Mouse (Mus musculus) hindbrain, embryonic 10.5 days (tissue): ENCODE results near the gene Tmem138. TPM values are rescaled to one million over a fixed set of nuclear protein-coding genes. Genes with fewer than 3 reads are reported as not detected.

Experiments used
- DNase-seq: peaks from one replicate; pipeline ENCODE4 v3.0.0-alpha.2; 2017; ENCODE audit warnings: low spot score
- H3K27ac ChIP-seq: fragments of 300-500 bp; sonication (generic); 2 replicates; pipeline ENCODE4 v1.5.1; 2016; ENCODE audit warnings: mild to moderate bottlenecking, moderate library complexity
- H3K27me3 ChIP-seq: fragments of 300-500 bp; sonication (generic); 2 replicates; pipeline ENCODE4 v1.6.1; 2016; ENCODE audit warnings: mild to moderate bottlenecking; ENCODE audit not compliant: poor library complexity, insufficient read depth, severe bottlenecking
- H3K36me3 ChIP-seq: fragments of 300-500 bp; sonication (generic); 2 replicates; pipeline ENCODE4 v1.6.1; 2016; ENCODE audit warnings: mild to moderate bottlenecking, moderate library complexity
- H3K4me1 ChIP-seq: fragments of 300-500 bp; sonication (generic); replicated peaks from 2 replicates; pipeline ENCODE4 v1.6.1; 2016; ENCODE audit warnings: mild to moderate bottlenecking
- H3K4me3 ChIP-seq: fragments of 300-500 bp; sonication (generic); 2 replicates; pipeline ENCODE4 v1.5.1; 2016; ENCODE audit warnings: mild to moderate bottlenecking, moderate library complexity
- H3K9me3 ChIP-seq: fragments of 300-500 bp; sonication (generic); 2 replicates; pipeline ENCODE4 v1.6.1; 2016; ENCODE audit warnings: mild to moderate bottlenecking, moderate library complexity
- WGBS: fragments of 180-500 bp; shearing (Covaris S2); methylation state at CpG from one replicate; pipeline ENCODE4 v1.1.7; 2016; 5-methylcytosine and 5-hydroxymethylcytosine counted together
- polyA plus RNA-seq: library from polyadenylated mRNA; unstranded; fragments of >200 nt; fragmentation: Nextera tagmentation; extraction: Ambion mirVana; gene quantifications from 2 replicates; pipeline ENCODE4 v1.2.1, GENCODE M21; 2016

The Tmem138 gene
- polyA plus RNA-seq, 1 experiment from 2014 or later, result 66.3 TPM

GRCm38 (mm10) chr19:10590301-10590700, 13.1 kb upstream of the Tmem138 start:
- DNase-seq, result no peak
- peaks cover 43% of the 10 kb centered on the region for H3K36me3 ChIP-seq
- no peak overlapping the region for H3K4me3 ChIP-seq
- no peaks in the 10 kb centered on the region for H3K9me3 ChIP-seq
- WGBS, result 79% methylated on average over 3 of the region's 3 CpGs
- H3K4me1 ChIP-seq, result peaks cover 10% of the 10 kb centered on the region
- H3K27me3 ChIP-seq, result no peaks in the 10 kb centered on the region
- H3K27ac ChIP-seq, result no peak overlapping the region

DNA sequence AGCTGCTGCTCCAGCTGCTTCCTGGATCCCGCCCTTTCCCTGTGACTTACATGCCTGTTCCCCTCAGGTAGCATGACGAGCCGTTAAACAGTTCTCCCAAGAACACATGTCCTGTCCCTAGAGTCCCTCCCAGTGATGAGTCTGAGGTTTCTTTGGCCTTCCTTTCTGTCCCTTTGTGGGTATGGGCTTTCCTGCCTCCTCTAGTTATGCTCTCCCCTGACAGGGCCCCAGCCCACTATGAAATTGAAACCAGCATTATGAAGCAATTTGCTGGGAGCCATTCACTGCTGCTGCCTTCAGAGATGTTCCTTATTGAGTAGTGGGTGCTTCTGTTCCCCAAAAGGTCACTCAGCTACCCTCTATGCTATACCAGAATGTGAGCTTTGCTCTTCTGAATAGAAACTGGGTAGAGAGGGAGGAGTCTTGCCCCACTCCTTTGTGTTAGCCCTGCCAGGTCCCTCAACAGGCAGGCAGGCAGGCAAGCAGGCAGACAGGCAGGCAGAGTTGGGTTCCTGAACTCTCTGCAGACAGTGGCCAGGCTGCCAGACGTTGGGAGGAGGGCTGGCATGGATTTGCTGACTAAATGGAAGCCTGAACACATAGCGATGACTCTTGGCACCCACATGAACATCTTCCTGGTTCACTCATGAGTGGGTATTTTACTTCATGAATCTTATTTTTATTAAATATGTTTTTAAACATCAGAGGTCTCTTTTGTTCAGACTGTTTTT, 12.1 kb upstream of the Tmem138 start:
- WGBS, result 60% methylated on average over 5 of the region's 5 CpGs
- no peaks in the 10 kb centered on the region for H3K27me3 ChIP-seq
- peaks cover 38% of the 10 kb centered on the region for H3K36me3 ChIP-seq
- H3K9me3 ChIP-seq, result no peaks in the 10 kb centered on the region
- no peak overlapping the region for H3K4me3 ChIP-seq
- DNase-seq, result no peak
- peaks cover 10% of the 10 kb centered on the region for H3K4me1 ChIP-seq
- peak overlapping the region; percentile 67; the same call in 1 of the 2 replicates for H3K27ac ChIP-seq

DNA sequence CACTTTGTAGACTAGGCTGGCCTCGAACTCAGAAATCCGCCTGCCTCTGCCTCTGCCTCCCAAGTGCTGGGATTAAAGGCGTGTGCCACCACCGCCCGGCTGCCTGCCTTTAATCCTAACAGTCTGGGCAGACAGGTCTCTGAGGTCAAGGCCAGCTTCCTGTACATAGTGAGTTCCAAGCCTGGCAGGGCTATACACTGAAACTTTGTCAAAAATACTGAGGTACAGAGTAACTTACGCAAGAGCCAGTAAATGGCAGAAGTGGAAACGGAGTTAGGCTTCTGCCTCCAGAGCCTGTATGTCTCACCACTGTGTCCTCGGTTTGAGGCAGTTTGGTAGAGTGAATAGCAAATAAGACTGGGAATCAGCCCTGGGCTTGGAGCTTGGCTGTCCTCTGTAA, 10.1 kb upstream of the Tmem138 start:
- WGBS, result 89% methylated on average over 8 of the region's 8 CpGs
- H3K9me3 ChIP-seq, result no peaks in the 10 kb centered on the region
- H3K36me3 ChIP-seq, result peaks cover 19% of the 10 kb centered on the region
- H3K27ac ChIP-seq, result no peak overlapping the region
- H3K27me3 ChIP-seq, result no peaks in the 10 kb centered on the region
- H3K4me1 ChIP-seq, result peaks cover 10% of the 10 kb centered on the region
- H3K4me3 ChIP-seq, result no peak overlapping the region
- DNase-seq, result no peak

DNA sequence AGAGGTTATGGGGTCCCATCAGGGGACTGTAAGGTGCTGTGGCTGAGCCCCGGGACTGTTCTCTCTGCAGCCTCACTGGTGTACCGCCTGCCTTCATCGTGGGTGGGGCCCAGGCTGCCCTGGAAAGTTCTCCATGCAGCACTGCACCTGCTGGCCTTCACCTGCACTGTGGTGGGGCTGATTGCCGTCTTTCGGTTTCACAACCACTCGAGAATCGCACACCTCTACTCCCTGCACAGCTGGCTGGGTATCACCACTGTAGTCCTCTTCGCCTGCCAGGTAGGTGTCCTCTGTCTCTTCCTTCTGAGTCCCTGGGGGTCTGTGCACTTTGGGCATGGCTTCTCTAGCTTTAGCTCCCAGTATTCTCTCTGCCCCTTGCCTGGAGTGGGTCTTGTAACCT, 8.0 kb upstream of the Tmem138 start:
- H3K4me1 ChIP-seq, result peaks cover 10% of the 10 kb centered on the region
- H3K4me3 ChIP-seq, result no peak overlapping the region
- 87% methylated on average over 8 of the region's 8 CpGs for WGBS
- H3K27me3 ChIP-seq, result no peaks in the 10 kb centered on the region
- H3K36me3 ChIP-seq, result peaks cover 14% of the 10 kb centered on the region
- H3K27ac ChIP-seq, result no peak overlapping the region
- no peak for DNase-seq
- H3K9me3 ChIP-seq, result no peaks in the 10 kb centered on the region

- 82% methylated on average over 7 of the region's 7 CpGs for WGBS
- no peak for DNase-seq
- H3K4me3 ChIP-seq, result no peak overlapping the region
These were observed 6.5 kb upstream of the Tmem138 start for GRCm38 (mm10) chr19:10583550-10584146.

DNA sequence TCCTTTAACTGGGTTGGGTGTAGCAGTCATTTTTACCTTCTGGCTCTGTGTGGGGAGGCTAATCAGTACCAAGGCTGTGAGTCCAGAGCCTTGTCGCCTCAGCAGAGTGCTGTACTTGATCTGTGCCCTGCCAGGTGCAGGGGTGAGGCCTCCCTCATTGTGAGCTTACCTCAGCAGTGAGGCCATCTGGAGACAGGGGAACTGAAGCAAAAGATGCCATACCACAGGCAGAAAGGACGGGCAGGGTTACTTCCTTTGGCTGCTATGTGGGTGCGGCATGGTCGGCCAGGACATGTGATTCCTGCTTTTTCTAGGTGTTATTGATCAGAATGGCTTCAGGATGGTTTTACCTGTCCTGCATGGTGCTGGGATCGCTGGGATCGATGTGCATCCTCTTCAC, 4.8 kb upstream of the Tmem138 start:
- no peak for DNase-seq
- no peaks in the 10 kb centered on the region for H3K27me3 ChIP-seq
- H3K27ac ChIP-seq, result no peak overlapping the region
- H3K36me3 ChIP-seq, result peaks cover 10% of the 10 kb centered on the region
- peaks cover 13% of the 10 kb centered on the region for H3K4me1 ChIP-seq
- 86% methylated on average over 6 of the region's 6 CpGs for WGBS
- no peak overlapping the region for H3K4me3 ChIP-seq
- no peaks in the 10 kb centered on the region for H3K9me3 ChIP-seq

More at GRCm38 (mm10) chr19:10583550-10584146, 6.5 kb upstream of the Tmem138 start:
- Histone ChIP-seq H3K4me1 (peaks cover 2% of the 10 kb centered on the region), H3K27me3 (no peaks in the 10 kb centered on the region), H3K27ac (no peak overlapping the region), H3K9me3 (no peaks in the 10 kb centered on the region), H3K36me3 (peaks cover 14% of the 10 kb centered on the region)

DNA sequence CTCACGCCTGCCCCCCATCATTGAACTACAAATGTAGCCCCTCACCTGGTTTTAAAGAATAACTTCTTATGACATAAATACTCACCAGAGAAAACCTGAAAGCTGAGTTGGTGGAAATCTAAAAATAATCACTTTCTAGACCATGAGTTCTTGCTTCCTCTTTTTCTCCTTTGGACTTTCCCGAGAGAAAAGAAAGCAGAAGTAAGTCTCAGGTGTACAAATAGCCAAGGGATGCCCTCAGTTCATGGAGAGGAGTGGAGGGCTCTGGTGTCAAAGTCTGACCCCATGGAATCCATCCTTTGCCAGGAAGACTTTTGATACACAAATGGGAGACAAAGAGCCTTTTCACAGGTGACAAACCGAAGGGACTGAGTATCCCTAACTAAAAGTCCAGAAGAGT, 3.6 kb upstream of the Tmem138 start:
- Histone ChIP-seq H3K4me3 (no peak overlapping the region), H3K36me3 (peaks cover 10% of the 10 kb centered on the region), H3K4me1 (peaks cover 21% of the 10 kb centered on the region), H3K27me3 (no peaks in the 10 kb centered on the region), H3K27ac (no peak overlapping the region), H3K9me3 (no peaks in the 10 kb centered on the region)
- DNase-seq, result no peak
- WGBS, result 84% methylated on average over 3 of the region's 3 CpGs

DNA sequence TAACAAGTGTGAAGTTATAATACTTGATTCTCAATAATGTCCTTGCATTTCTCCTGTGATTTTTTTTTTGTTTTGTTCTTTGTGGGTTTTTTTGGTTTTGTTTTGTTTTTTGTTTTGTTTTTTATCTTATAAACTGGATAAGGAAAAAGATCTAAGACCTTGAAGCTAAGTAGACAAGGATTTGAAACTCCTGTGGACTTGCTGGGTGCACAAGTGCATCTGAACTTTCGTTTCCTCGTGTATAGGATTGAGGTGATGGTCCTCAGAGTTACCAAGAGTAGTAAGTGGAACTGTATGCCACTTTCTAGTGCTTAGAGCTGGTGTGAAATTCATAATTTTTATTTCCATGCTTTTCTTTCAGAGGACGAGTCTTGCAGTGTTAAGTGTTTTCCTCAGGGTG, 2.9 kb upstream of the Tmem138 start:
- WGBS, result 87% methylated on average over 3 of the region's 3 CpGs
- H3K36me3 ChIP-seq, result peaks cover 11% of the 10 kb centered on the region
- H3K27me3 ChIP-seq, result no peaks in the 10 kb centered on the region
- peaks cover 26% of the 10 kb centered on the region for H3K4me1 ChIP-seq
- H3K4me3 ChIP-seq, result no peak overlapping the region
- no peak for DNase-seq
- H3K27ac ChIP-seq, result no peak overlapping the region
- H3K9me3 ChIP-seq, result no peaks in the 10 kb centered on the region

DNA sequence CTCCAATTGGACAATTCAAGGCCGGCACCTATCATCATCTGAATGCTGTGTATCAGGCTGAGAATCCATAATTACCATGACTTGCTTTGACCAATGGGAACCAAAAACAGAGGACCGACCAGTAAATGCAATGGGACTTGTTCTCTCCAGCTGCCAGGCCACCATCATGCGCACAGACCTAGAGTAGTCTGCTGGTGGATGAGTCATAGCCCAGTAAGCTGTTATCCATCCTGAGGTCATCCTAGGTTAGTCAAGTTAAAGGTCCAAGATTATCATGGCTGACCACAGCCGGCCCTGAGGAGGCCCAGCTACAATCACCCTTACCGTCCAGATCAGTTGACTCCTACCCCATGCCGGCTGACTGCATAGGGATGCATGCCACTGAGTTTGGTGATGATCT, 7.5 kb downstream of the Tmem138 start:
- Histone ChIP-seq H3K36me3 (peaks cover 62% of the 10 kb centered on the region), H3K9me3 (no peaks in the 10 kb centered on the region)
- WGBS, result 94% methylated on average over 6 of the region's 6 CpGs

GRCm38 (mm10) chr19:10565217-10565616, 11.9 kb downstream of the Tmem138 start:
- no peak overlapping the region for H3K27ac ChIP-seq
- WGBS, result 83% methylated on average over 4 of the region's 4 CpGs
- H3K4me1 ChIP-seq, result peaks cover 7% of the 10 kb centered on the region

More for the DNA sequence above, 7.5 kb downstream of the Tmem138 start:
- no peaks in the 10 kb centered on the region for H3K4me1 ChIP-seq
- DNase-seq, result no peak
- H3K27me3 ChIP-seq, result no peaks in the 10 kb centered on the region
- H3K27ac ChIP-seq, result no peak overlapping the region
- no peak overlapping the region for H3K4me3 ChIP-seq

GRCm38 (mm10) chr19:10564278-10564677, 12.9 kb downstream of the Tmem138 start:
- Histone ChIP-seq H3K27ac (no peak overlapping the region), H3K4me1 (peaks cover 7% of the 10 kb centered on the region)
- WGBS, result 83% methylated on average over 6 of the region's 6 CpGs

More at GRCm38 (mm10) chr19:10565217-10565616, 11.9 kb downstream of the Tmem138 start:
- no peaks in the 10 kb centered on the region for H3K27me3 ChIP-seq
- H3K36me3 ChIP-seq, result peaks cover 21% of the 10 kb centered on the region
- no peak overlapping the region for H3K4me3 ChIP-seq
- DNase-seq, result no peak
- H3K9me3 ChIP-seq, result no peaks in the 10 kb centered on the region

DNA sequence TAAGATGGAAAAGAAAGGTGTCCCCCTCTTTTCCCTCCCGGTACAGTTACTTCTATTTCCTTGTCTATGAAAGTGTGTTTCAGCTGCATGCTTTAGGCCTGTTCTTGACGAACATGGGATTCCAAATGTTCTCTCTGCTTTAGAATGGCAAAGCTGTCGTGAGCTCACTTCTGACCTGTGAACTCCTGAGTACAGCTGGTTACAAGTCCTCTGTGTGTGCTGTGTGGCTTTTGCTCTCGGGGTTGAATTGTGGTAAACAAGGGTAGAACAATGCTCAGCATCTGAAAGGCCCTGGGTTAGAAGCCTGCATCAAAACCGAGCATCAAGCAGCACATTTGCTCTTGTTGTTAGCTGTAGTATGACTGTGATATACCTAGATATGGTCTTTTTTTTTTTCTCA, 14.8 kb downstream of the Tmem138 start:
- DNase-seq, result no peak
- Histone ChIP-seq H3K27ac (no peak overlapping the region), H3K4me1 (peaks cover 7% of the 10 kb centered on the region), H3K4me3 (no peak overlapping the region), H3K36me3 (no peaks in the 10 kb centered on the region; the same call in 1 of the 2 replicates), H3K9me3 (no peaks in the 10 kb centered on the region), H3K27me3 (no peaks in the 10 kb centered on the region)
- WGBS, result 45% methylated on average over 5 of the region's 5 CpGs

More at GRCm38 (mm10) chr19:10564278-10564677, 12.9 kb downstream of the Tmem138 start:
- H3K36me3 ChIP-seq, result peaks cover 12% of the 10 kb centered on the region
- no peak overlapping the region for H3K4me3 ChIP-seq
- DNase-seq, result no peak
- H3K9me3 ChIP-seq, result no peaks in the 10 kb centered on the region
- no peaks in the 10 kb centered on the region for H3K27me3 ChIP-seq

DNA sequence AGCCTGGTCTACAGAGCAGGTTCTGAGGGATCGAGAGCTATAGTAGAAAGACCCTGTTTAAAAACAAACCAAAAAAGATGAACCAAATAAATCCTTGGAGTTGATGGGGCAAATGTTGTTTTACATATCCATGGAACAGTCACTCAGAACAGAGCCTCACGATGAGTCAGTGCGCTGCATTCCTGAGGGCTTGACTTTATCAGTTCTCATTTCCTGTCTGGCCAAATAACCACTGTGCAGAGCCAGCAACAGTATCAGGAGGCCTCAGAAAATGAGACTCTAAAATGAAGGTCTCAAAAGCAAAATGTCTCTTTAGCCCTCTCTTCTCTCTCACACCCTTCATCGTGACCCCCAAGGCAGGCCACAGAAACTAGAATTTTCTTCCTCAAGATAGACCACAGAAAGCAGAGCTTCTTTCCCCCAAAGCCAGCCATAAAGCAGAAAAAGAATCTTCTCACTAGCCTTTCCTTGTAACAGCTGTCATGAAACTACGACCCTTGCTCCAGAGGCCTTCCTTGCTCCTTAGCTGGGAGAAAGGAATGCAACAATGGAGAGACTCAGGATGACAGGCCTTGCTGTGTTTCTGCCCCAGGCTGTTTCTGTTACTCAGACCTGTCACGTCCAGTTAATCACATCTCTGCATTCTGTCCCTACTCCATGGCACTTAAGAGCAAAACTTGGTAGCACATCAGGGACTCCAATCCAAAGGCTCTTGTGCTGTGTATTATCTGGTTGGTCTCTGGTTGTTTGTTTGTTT, 15.4 kb downstream of the Tmem138 start:
- Histone ChIP-seq H3K9me3 (no peaks in the 10 kb centered on the region), H3K27me3 (no peaks in the 10 kb centered on the region), H3K36me3 (no peaks in the 10 kb centered on the region), H3K4me3 (no peak overlapping the region), H3K4me1 (peaks cover 7% of the 10 kb centered on the region), H3K27ac (no peak overlapping the region)
- WGBS, result 65% methylated on average over 6 of the region's 6 CpGs
- DNase-seq, result peak; percentile 17
